Mouse (Mus musculus): Measurements from ENCODE around the gene Vmn1r31.

The Vmn1r31 gene

GRCm38 (mm10) chr6:58475230-58475629, at the start of gene Vmn1r31:
Gene Vmn1r31 (minus strand): TSS chr6:58475330.
- DNase-seq (ENCODE audit: inconsistent age in 2 of 2, low spot score in 1 of 2), result no peak

GRCm38 (mm10) chr6:58443285-58443684, 31.8 kb downstream of the Vmn1r31 start, which contains the start of gene Vmn1r30:
Gene Vmn1r30 (minus strand): TSS chr6:58443385.
- peak in 1 of 2 experiments; percentile 9 for DNase-seq (ENCODE audit: inconsistent age in 2 of 2, low spot score in 1 of 2)
